Mouse (Mus musculus) forebrain, embryonic 12.5 days (tissue): Measurements from ENCODE around the gene Agps. TPM values are rescaled to one million over a fixed set of nuclear protein-coding genes. Genes with fewer than 3 reads are reported as not detected.
"Not testable (repeated sequence)": the region's sequence is repeated elsewhere in the genome, so short reads cannot be mapped to it uniquely, and the experiment has no call there.

Experiments used
- ATAC-seq: fragments of 200-750 bp; cut with Nextera tagmentation; 2 replicates; pipeline ENCODE4 v1.8.0; 2017; ENCODE audit warnings: moderate TSS enrichment; ENCODE audit not compliant: low FRiP score
- H3K27ac ChIP-seq: fragments of 300-500 bp; sonication (generic); 2 replicates; pipeline ENCODE4 v1.5.1; 2016; ENCODE audit warnings: mild to moderate bottlenecking
- H3K27me3 ChIP-seq: fragments of 300-500 bp; sonication (generic); 2 replicates; pipeline ENCODE4 v1.6.1; 2016; ENCODE audit warnings: mild to moderate bottlenecking
- H3K36me3 ChIP-seq: fragments of 300-500 bp; sonication (generic); replicated peaks from 2 replicates; pipeline ENCODE4 v1.6.1; 2016; ENCODE audit warnings: mild to moderate bottlenecking
- H3K4me1 ChIP-seq: fragments of 300-500 bp; sonication (generic); 2 replicates; pipeline ENCODE4 v1.6.1; 2016
- H3K4me2 ChIP-seq: fragments of 300-500 bp; sonication (generic); 2 replicates; pipeline ENCODE4 v1.6.1; 2016; ENCODE audit warnings: mild to moderate bottlenecking, moderate library complexity
- H3K4me3 ChIP-seq: fragments of 300-500 bp; sonication (generic); replicated peaks from 2 replicates; pipeline ENCODE4 v1.5.1; 2016; ENCODE audit warnings: mild to moderate bottlenecking
- H3K9ac ChIP-seq: fragments of 300-500 bp; sonication (generic); 2 replicates; pipeline ENCODE4 v1.6.1; 2016; ENCODE audit warnings: mild to moderate bottlenecking
- H3K9me3 ChIP-seq: fragments of 300-500 bp; sonication (generic); 2 replicates; pipeline ENCODE4 v1.6.1; 2016
- WGBS: fragments of 180-500 bp; shearing (Covaris S2); methylation state at CpG from one replicate; pipeline ENCODE4 v1.1.7; 2016; 5-methylcytosine and 5-hydroxymethylcytosine counted together
- polyA plus RNA-seq: library from polyadenylated mRNA; unstranded; fragments of >200 nt; fragmentation: Nextera tagmentation; extraction: Ambion mirVana; gene quantifications from 2 replicates; pipeline ENCODE4 v1.2.1, GENCODE M21; 2016

The Agps gene
- polyA plus RNA-seq, 1 experiment from 2014 or later = 45.1 TPM

DNA sequence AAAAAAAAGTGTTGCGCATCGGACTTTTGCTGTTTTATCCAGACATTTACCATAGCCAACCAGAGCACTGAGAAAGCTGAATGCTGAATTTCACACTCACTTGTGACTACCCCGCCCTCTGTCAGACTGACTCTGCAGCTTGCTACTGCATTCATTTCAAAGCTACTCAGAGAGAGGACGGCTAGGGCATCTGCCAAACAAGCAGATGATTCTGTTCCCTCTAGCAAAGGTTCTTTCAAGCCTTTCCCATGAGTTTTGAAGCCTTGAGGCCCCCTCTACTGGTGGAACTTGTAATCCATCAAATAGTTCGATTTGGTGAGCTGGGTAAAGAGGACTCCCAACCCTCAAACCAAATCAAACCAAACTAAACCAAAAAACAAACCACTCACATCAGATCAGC lies 133.0 kb downstream of the Agps start:
- no peak for ATAC-seq
- H3K4me1 ChIP-seq = peaks cover 24% of the 10 kb centered on the region
- 31% methylated on average over 5 of the region's 5 CpGs for WGBS
- H3K4me2 ChIP-seq = peak overlapping the region; percentile 31
- no peak overlapping the region for H3K9ac ChIP-seq
- peaks cover 5% of the 10 kb centered on the region; the same call in 1 of the 2 replicates for H3K27me3 ChIP-seq
- no peaks in the 10 kb centered on the region for H3K9me3 ChIP-seq
- H3K36me3 ChIP-seq = no peaks in the 10 kb centered on the region
- H3K27ac ChIP-seq = no peak overlapping the region
- H3K4me3 ChIP-seq = no peak overlapping the region

DNA sequence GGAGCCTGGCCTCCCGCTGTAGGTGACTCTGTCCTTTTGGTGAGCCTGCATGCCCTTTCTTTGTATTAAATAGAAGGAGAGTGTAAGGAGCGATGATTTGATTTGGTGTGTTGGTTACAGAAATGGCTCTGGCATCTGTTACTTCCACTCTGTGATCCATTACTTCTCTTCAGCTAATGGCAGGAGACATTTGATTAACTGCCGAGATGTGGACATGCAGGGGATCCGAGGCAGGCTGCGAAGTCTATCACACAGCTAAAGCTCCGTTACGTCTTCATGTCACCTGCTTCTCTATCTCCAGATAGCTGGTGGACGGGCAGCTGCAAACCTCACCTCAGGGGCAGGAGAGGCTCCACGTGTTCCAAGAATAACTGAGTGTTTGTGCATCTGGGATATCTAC lies 142.2 kb downstream of the Agps start:
- Histone ChIP-seq H3K4me1 (no peaks in the 10 kb centered on the region), H3K27ac (no peak overlapping the region), H3K9ac (no peak overlapping the region), H3K4me3 (no peak overlapping the region), H3K27me3 (no peaks in the 10 kb centered on the region), H3K4me2 (no peak overlapping the region), H3K36me3 (no peaks in the 10 kb centered on the region), H3K9me3 (no peaks in the 10 kb centered on the region)
- 79% methylated on average over 9 of the region's 9 CpGs for WGBS
- no peak for ATAC-seq

DNA sequence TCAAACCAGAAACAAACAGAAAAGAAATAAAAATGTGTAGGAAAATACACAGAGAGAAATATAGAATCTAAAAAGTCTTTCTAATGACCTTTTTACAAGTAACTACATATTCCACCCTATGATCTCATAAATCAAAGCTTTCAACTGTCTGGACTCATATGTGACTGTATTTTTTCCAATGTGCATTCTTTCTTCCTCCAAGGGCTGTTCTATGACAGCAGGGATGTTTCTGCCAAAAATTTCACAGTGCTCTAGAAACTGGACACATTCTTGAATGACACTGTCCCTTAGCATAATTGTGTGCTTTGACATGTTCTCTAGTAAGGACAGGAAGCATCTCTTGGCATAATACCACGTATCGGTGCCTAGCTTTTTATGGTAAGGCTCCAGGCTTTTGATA lies 144.1 kb downstream of the Agps start:
- H3K27ac ChIP-seq, H3K4me2 ChIP-seq, H3K9ac ChIP-seq, H3K9me3 ChIP-seq, H3K36me3 ChIP-seq, H3K4me3 ChIP-seq, H3K4me1 ChIP-seq, H3K27me3 ChIP-seq, ATAC-seq: not testable (repeated sequence)
- 87% methylated on average over 2 of the region's 2 CpGs for WGBS

DNA sequence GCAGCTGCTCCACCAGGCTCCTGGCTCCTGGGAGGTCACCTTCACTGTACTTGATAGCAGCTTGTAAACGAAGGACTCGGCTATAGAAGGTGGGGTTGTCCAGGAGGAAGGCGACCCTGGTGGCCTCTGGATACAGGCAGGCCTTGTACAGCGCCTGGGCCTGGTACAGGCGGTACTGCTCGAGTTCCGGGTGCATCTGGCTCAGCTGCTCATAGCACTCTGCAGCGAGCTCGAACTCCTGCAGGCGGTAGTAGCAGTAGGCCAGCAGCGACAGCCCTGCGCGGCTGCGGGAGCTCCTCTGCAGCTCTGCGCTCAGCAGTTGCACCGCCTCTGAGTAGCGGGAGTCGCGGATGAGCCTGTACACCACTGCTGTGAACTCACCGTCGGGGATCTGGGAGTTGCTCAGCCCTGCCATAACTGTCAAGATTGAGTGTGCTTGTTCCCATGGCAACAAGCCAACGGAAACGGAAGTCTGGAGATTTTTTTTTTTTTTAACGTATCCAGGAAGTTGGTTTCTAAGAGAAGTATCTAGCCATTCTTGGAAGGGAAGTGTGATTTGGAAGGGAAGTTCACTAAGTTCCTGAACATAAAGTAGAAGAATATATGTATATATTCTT lies 145.9 kb downstream of the Agps start, which contains the start of gene Ttc30a2:
Gene Ttc30a2 (minus strand): TSS at position 419 of the 617 bp plus-strand sequence.
- H3K36me3 ChIP-seq, H3K9me3 ChIP-seq, H3K4me3 ChIP-seq, H3K4me2 ChIP-seq, H3K27me3 ChIP-seq, H3K4me1 ChIP-seq, ATAC-seq, H3K9ac ChIP-seq, H3K27ac ChIP-seq: not testable (repeated sequence)
- 22% methylated on average over 21 of the region's 24 CpGs for WGBS

Other genes starting within 250 kb of the Agps start
- gene Hnrnpa3, start 172.9 kb upstream of the Agps start, polyA plus RNA-seq = 448 and 488 TPM in 2 replicates
- gene Nfe2l2, start 127.5 kb upstream of the Agps start, polyA plus RNA-seq = 18.6 and 20.4 TPM in 2 replicates
- gene Ttc30b, start 106.4 kb downstream of the Agps start, polyA plus RNA-seq = 7.5 and 7.8 TPM in 2 replicates
- 0.46 and 0.50 TPM in 2 replicates for gene Ttc30a2, start 146.0 kb downstream of the Agps start, polyA plus RNA-seq
- gene Ttc30a1, start 149.8 kb downstream of the Agps start, polyA plus RNA-seq = 8.9 and 10.0 TPM in 2 replicates